Mouse (Mus musculus) adrenal gland, postnatal 10 days (tissue): Measurements from ENCODE around the gene Maml2. TPM values are rescaled to one million over a fixed set of nuclear protein-coding genes. Genes with fewer than 3 reads are reported as not detected.

Source experiments
- DNase-seq: peaks from one replicate; pipeline ENCODE4 v3.0.0; 2021; ENCODE audit warnings: mixed read lengths
- total RNA-seq, 2 experiments: library from RNA; stranded (reverse); gene quantifications; 2 replicates each; pipeline ENCODE4 v1.2.3; 2021

Maml2 gene
- total RNA-seq, 2 experiments from 2014 or later, result 7.4 to 9.4 TPM

GRCm38 (mm10) chr9:13574059-13574458 lies 276.3 kb downstream of the Maml2 start:
- DNase-seq, result peak; percentile 43

- DNase-seq, result no peak
Measured at GRCm38 (mm10) chr9:13574913-13575312, 277.2 kb downstream of the Maml2 start.

- no peak for DNase-seq
Measured at GRCm38 (mm10) chr9:13577150-13577549, 279.4 kb downstream of the Maml2 start.

GRCm38 (mm10) chr9:13581184-13581583 lies 283.4 kb downstream of the Maml2 start:
- no peak for DNase-seq

GRCm38 (mm10) chr9:13583952-13584351 lies 286.2 kb downstream of the Maml2 start:
- no peak for DNase-seq

GRCm38 (mm10) chr9:13584435-13584834 lies 286.7 kb downstream of the Maml2 start:
- DNase-seq, result no peak

- no peak for DNase-seq
Measured at GRCm38 (mm10) chr9:13587085-13587933, 289.6 kb downstream of the Maml2 start.

- no peak for DNase-seq
Measured at GRCm38 (mm10) chr9:13588786-13589185, 291.0 kb downstream of the Maml2 start.

- no peak for DNase-seq
Measured at GRCm38 (mm10) chr9:13592701-13593100, 294.9 kb downstream of the Maml2 start.

GRCm38 (mm10) chr9:13597736-13598135 lies 300.0 kb downstream of the Maml2 start:
- no peak for DNase-seq

- no peak for DNase-seq
Measured at GRCm38 (mm10) chr9:13598596-13599333, 301.0 kb downstream of the Maml2 start.

- no peak for DNase-seq
Measured at GRCm38 (mm10) chr9:13599334-13599614, 301.5 kb downstream of the Maml2 start.

GRCm38 (mm10) chr9:13599800-13600199 lies 302.0 kb downstream of the Maml2 start:
- no peak for DNase-seq

- DNase-seq, result no peak
Measured at GRCm38 (mm10) chr9:13601729-13602128, 304.0 kb downstream of the Maml2 start.

GRCm38 (mm10) chr9:13603533-13604143 lies 305.9 kb downstream of the Maml2 start:
- DNase-seq, result no peak

GRCm38 (mm10) chr9:13607609-13608185 lies 309.9 kb downstream of the Maml2 start:
- no peak for DNase-seq

GRCm38 (mm10) chr9:13608532-13609071 lies 310.8 kb downstream of the Maml2 start:
- DNase-seq, result no peak

- DNase-seq, result peak; percentile 35
Measured at GRCm38 (mm10) chr9:13611561-13611960, 313.8 kb downstream of the Maml2 start.

GRCm38 (mm10) chr9:13612371-13612770 lies 314.6 kb downstream of the Maml2 start:
- DNase-seq, result no peak

- no peak for DNase-seq
Measured at GRCm38 (mm10) chr9:13613325-13614268, 315.8 kb downstream of the Maml2 start.

GRCm38 (mm10) chr9:13616383-13617009 lies 318.7 kb downstream of the Maml2 start:
- DNase-seq, result no peak
